Mouse (Mus musculus): ENCODE results near the gene Tex261. TPM values are rescaled to one million over a fixed set of nuclear protein-coding genes. Genes with fewer than 3 reads are reported as not detected.
A peak's percentile ranks its signal among the peaks of the same experiment; 100 is the strongest.

Gene Tex261
- polyA plus RNA-seq, 1 experiment from 2014 or later: 42.0 TPM

- Histone ChIP-seq H3K27me3 (ENCODE audit: control insufficient read depth, insufficient read depth, low read depth, low read length) (no peaks in the 10 kb centered on the region), H3K36me3 (ENCODE audit: control insufficient read depth, insufficient read depth) (no peaks in the 10 kb centered on the region), H3K4me3 (ENCODE audit: low read depth, low read length) (no peak overlapping the region), H3K4me2 (ENCODE audit: low read depth, low read length) (no peak overlapping the region), H3K9ac (ENCODE audit: low read depth, low read length) (no peak overlapping the region), H3K9me3 (replicated peaks; ENCODE audit: control insufficient read depth, low read length) (no peaks in the 10 kb centered on the region), H3K4me1 (ENCODE audit: control insufficient read depth, low read depth, low read length) (no peaks in the 10 kb centered on the region; the same call in 1 of the 2 replicates), H3K27ac (ENCODE audit: low read length) (no peak overlapping the region)
- WGBS (ENCODE audit: insufficient replicate concordance): 46% methylated on average over 5 of the region's 5 CpGs
- ATAC-seq (ENCODE audit: low read depth): no peak
Observed at GRCm38 (mm10) chr6:83744126-83744525, 31.5 kb downstream of the Tex261 start.

- WGBS (ENCODE audit: insufficient replicate concordance): 59% methylated on average over 5 of the region's 5 CpGs
- ATAC-seq (ENCODE audit: low read depth): peak; percentile 64
Observed at GRCm38 (mm10) chr6:83743212-83743611, 32.4 kb downstream of the Tex261 start.

GRCm38 (mm10) chr6:83742761-83743160 lies 32.9 kb downstream of the Tex261 start, which contains the start of gene Atp6v1b1:
Atp6v1b1 (plus strand) TSS chr6:83742990.
- Histone ChIP-seq H3K27me3 (ENCODE audit: control insufficient read depth, insufficient read depth, low read depth, low read length) (no peaks in the 10 kb centered on the region), H3K4me1 (ENCODE audit: control insufficient read depth, low read depth, low read length) (no peaks in the 10 kb centered on the region; the same call in 1 of the 2 replicates), H3K9ac (ENCODE audit: low read depth, low read length) (no peak within 1 kb of the TSS), H3K9me3 (replicated peaks; ENCODE audit: control insufficient read depth, low read length) (no peaks in the 10 kb centered on the region), H3K4me3 (ENCODE audit: low read depth, low read length) (no peak within 1 kb of the TSS), H3K27ac (ENCODE audit: low read length) (no peak within 1 kb of the TSS), H3K4me2 (ENCODE audit: low read depth, low read length) (no peak within 1 kb of the TSS), H3K36me3 (ENCODE audit: control insufficient read depth, insufficient read depth) (no peaks in the 10 kb centered on the region)
- 43% methylated on average over 5 of the region's 5 CpGs for WGBS (ENCODE audit: insufficient replicate concordance)
- 0 out of 2 replicates have a peak, but pooled peaks have one; percentile 9 for ATAC-seq (ENCODE audit: low read depth)

More at GRCm38 (mm10) chr6:83743212-83743611, 32.4 kb downstream of the Tex261 start:
- Histone ChIP-seq H3K36me3 (ENCODE audit: control insufficient read depth, insufficient read depth) (no peaks in the 10 kb centered on the region), H3K4me3 (ENCODE audit: low read depth, low read length) (no peak overlapping the region), H3K9me3 (replicated peaks; ENCODE audit: control insufficient read depth, low read length) (no peaks in the 10 kb centered on the region), H3K27ac (ENCODE audit: low read length) (no peak overlapping the region), H3K4me2 (ENCODE audit: low read depth, low read length) (no peak overlapping the region), H3K9ac (ENCODE audit: low read depth, low read length) (no peak overlapping the region), H3K4me1 (ENCODE audit: control insufficient read depth, low read depth, low read length) (no peaks in the 10 kb centered on the region; the same call in 1 of the 2 replicates), H3K27me3 (ENCODE audit: control insufficient read depth, insufficient read depth, low read depth, low read length) (no peaks in the 10 kb centered on the region)

DNA sequence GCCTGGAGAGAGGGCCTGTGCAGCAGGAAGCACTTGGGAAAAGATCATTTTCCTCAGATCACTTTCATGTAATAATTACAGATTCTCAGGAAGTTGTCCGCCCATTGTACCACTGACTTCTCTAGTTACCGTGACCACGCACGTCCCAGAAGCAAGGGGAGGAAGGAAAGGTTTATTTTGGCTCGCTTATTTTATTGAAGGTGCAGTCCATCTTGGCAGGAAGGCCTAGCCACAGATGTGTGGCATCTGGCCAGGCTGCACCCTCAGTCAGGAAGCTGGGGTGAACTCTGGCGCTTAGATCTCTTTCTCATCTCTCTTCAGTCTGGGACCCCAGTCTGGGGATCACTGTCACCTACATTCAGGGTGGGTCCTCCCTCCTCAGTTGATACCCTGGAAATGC lies 37.0 kb downstream of the Tex261 start:
- no peak overlapping the region for H3K9ac ChIP-seq (ENCODE audit: low read depth, low read length)
- H3K27me3 ChIP-seq (ENCODE audit: control insufficient read depth, insufficient read depth, low read depth, low read length): no peaks in the 10 kb centered on the region
- H3K4me1 ChIP-seq (ENCODE audit: control insufficient read depth, low read depth, low read length): no peaks in the 10 kb centered on the region; the same call in 1 of the 2 replicates
- H3K4me3 ChIP-seq (ENCODE audit: low read depth, low read length): no peak overlapping the region
- no peaks in the 10 kb centered on the region for H3K9me3 ChIP-seq (replicated peaks; ENCODE audit: control insufficient read depth, low read length)
- WGBS (ENCODE audit: insufficient replicate concordance): 23% methylated on average over 6 of the region's 6 CpGs
- no peak overlapping the region for H3K27ac ChIP-seq (ENCODE audit: low read length)
- no peaks in the 10 kb centered on the region for H3K36me3 ChIP-seq (ENCODE audit: control insufficient read depth, insufficient read depth)
- H3K4me2 ChIP-seq (ENCODE audit: low read depth, low read length): no peak overlapping the region
- ATAC-seq (ENCODE audit: low read depth): no peak

DNA sequence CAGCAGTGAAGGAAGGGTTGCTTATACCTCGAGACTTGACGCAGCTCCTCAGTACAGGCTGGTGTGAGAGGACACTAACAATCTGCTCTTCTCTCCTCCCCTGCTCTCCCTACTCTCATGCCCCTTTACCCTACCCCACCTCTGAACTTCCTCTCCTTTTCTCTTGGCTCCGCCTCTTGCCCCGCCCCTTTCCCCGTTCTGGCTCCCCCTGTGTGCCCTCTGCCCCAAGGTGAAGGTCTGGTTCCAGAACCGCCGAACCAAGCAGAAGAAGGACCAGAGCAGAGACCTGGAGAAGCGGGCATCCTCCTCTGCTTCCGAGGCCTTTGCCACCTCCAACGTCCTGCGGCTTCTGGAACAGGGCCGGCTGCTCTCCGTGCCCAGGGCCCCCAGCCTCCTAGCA lies 38.3 kb downstream of the Tex261 start:
- Histone ChIP-seq H3K9ac (ENCODE audit: low read depth, low read length) (no peak overlapping the region), H3K4me3 (ENCODE audit: low read depth, low read length) (no peak overlapping the region), H3K27ac (ENCODE audit: low read length) (no peak overlapping the region), H3K4me1 (ENCODE audit: control insufficient read depth, low read depth, low read length) (no peaks in the 10 kb centered on the region), H3K4me2 (ENCODE audit: low read depth, low read length) (no peak overlapping the region), H3K27me3 (ENCODE audit: control insufficient read depth, insufficient read depth, low read depth, low read length) (no peaks in the 10 kb centered on the region), H3K9me3 (replicated peaks; ENCODE audit: control insufficient read depth, low read length) (no peaks in the 10 kb centered on the region), H3K36me3 (ENCODE audit: control insufficient read depth, insufficient read depth) (no peaks in the 10 kb centered on the region)
- 29% methylated on average over 13 of the region's 13 CpGs for WGBS (ENCODE audit: insufficient replicate concordance)
- no peak for ATAC-seq (ENCODE audit: low read depth)

DNA sequence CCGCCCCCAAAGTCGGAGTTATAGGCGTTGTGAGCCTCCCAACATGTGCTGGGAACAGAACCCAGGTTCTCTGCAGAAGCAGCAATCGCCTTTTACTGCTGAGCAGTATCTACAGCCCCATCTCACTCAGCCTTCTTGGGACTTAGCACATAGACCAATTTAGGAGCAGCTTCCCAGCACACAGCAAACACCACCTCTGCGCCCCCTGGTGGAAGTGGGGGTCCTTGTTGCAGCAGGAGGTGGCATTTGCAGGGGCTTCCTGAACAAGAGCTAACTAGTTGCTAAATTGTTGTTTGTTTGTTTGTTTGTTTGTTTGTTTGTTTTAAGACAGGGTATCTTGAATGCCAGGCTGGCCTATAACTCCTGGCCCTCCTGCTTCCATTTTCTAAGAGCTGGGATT lies 44.5 kb downstream of the Tex261 start:
- Histone ChIP-seq H3K9me3 (replicated peaks; ENCODE audit: control insufficient read depth, low read length) (no peaks in the 10 kb centered on the region), H3K27ac (ENCODE audit: low read length) (no peak overlapping the region), H3K4me3 (ENCODE audit: low read depth, low read length) (no peak overlapping the region), H3K4me1 (ENCODE audit: control insufficient read depth, low read depth, low read length) (no peaks in the 10 kb centered on the region), H3K27me3 (ENCODE audit: control insufficient read depth, insufficient read depth, low read depth, low read length) (no peaks in the 10 kb centered on the region), H3K9ac (ENCODE audit: low read depth, low read length) (no peak overlapping the region), H3K4me2 (ENCODE audit: low read depth, low read length) (no peak overlapping the region), H3K36me3 (ENCODE audit: control insufficient read depth, insufficient read depth) (no peaks in the 10 kb centered on the region)
- 22% methylated on average over 5 of the region's 5 CpGs for WGBS (ENCODE audit: insufficient replicate concordance)
- ATAC-seq (ENCODE audit: low read depth): no peak

- no peak overlapping the region for H3K9ac ChIP-seq (ENCODE audit: low read depth, low read length)
- no peaks in the 10 kb centered on the region for H3K27me3 ChIP-seq (ENCODE audit: control insufficient read depth, insufficient read depth, low read depth, low read length)
- no peak overlapping the region for H3K27ac ChIP-seq (ENCODE audit: low read length)
- H3K4me1 ChIP-seq (ENCODE audit: control insufficient read depth, low read depth, low read length): no peaks in the 10 kb centered on the region
- H3K9me3 ChIP-seq (replicated peaks; ENCODE audit: control insufficient read depth, low read length): no peaks in the 10 kb centered on the region
- no peak overlapping the region for H3K4me3 ChIP-seq (ENCODE audit: low read depth, low read length)
- no peak overlapping the region for H3K4me2 ChIP-seq (ENCODE audit: low read depth, low read length)
- 48% methylated on average over 14 of the region's 14 CpGs for WGBS (ENCODE audit: insufficient replicate concordance)
- H3K36me3 ChIP-seq (ENCODE audit: control insufficient read depth, insufficient read depth): no peaks in the 10 kb centered on the region
- ATAC-seq (ENCODE audit: low read depth): no peak
Observed at GRCm38 (mm10) chr6:83729350-83729970, 46.2 kb downstream of the Tex261 start.

- Histone ChIP-seq H3K4me2 (ENCODE audit: low read depth, low read length) (no peak overlapping the region), H3K9ac (ENCODE audit: low read depth, low read length) (no peak overlapping the region), H3K4me1 (ENCODE audit: control insufficient read depth, low read depth, low read length) (no peaks in the 10 kb centered on the region), H3K9me3 (replicated peaks; ENCODE audit: control insufficient read depth, low read length) (no peaks in the 10 kb centered on the region), H3K27me3 (ENCODE audit: control insufficient read depth, insufficient read depth, low read depth, low read length) (peaks cover 3% of the 10 kb centered on the region), H3K27ac (ENCODE audit: low read length) (no peak overlapping the region), H3K4me3 (ENCODE audit: low read depth, low read length) (no peak overlapping the region), H3K36me3 (ENCODE audit: control insufficient read depth, insufficient read depth) (no peaks in the 10 kb centered on the region)
- ATAC-seq (ENCODE audit: low read depth): no peak
- WGBS (ENCODE audit: insufficient replicate concordance): 77% methylated on average over 3 of the region's 3 CpGs
Observed at GRCm38 (mm10) chr6:83728488-83728887, 47.1 kb downstream of the Tex261 start.

GRCm38 (mm10) chr6:83727178-83727577 lies 48.4 kb downstream of the Tex261 start:
- H3K9me3 ChIP-seq (replicated peaks; ENCODE audit: control insufficient read depth, low read length): no peaks in the 10 kb centered on the region
- peaks cover 7% of the 10 kb centered on the region for H3K27me3 ChIP-seq (ENCODE audit: control insufficient read depth, insufficient read depth, low read depth, low read length)
- H3K36me3 ChIP-seq (ENCODE audit: control insufficient read depth, insufficient read depth): no peaks in the 10 kb centered on the region
- 24% methylated on average over 4 of the region's 4 CpGs for WGBS (ENCODE audit: insufficient replicate concordance)
- no peak for ATAC-seq (ENCODE audit: low read depth)
- H3K9ac ChIP-seq (ENCODE audit: low read depth, low read length): no peak overlapping the region
- no peak overlapping the region for H3K4me2 ChIP-seq (ENCODE audit: low read depth, low read length)
- no peak overlapping the region for H3K27ac ChIP-seq (ENCODE audit: low read length)
- no peak overlapping the region for H3K4me3 ChIP-seq (ENCODE audit: low read depth, low read length)
- H3K4me1 ChIP-seq (ENCODE audit: control insufficient read depth, low read depth, low read length): no peaks in the 10 kb centered on the region
